Comparison of ENCODE assay signal across 21 mouse cellular contexts in genomic region chr1:130714046-130714445, GRCm38 (mm10). TPM values are rescaled to one million over a fixed set of nuclear protein-coding genes. Genes with fewer than 3 reads are reported as not detected.
DNase-seq lines count a peak whose midpoint lies in the region; ATAC-seq and TF ChIP-seq lines count a peak whose summit lies in the region.
"Had no signal": no experiment of that assay in that cellular context is flagged by ENCODE, and none has a peak within 500 bp of the region (broad histone marks: within the 10 kb centered on the region; RNA-seq: fewer than 3 reads in every experiment).

No protein-coding gene starts in this region.

- peaks cover 65% of the 10 kb centered on the region for H3K36me3 ChIP-seq in erythroblast, embryonic 14.5 days (ENCODE audit: control insufficient read depth)
- peaks cover 38% of the 10 kb centered on the region for H3K36me3 ChIP-seq in liver, embryonic 15.5 days (replicated peaks)
- no peaks in the 10 kb centered on the region for H3K36me3 ChIP-seq in liver, embryonic 11.5 days (ENCODE audit: control insufficient read depth, insufficient read depth, low read length)
- peaks cover 16% of the 10 kb centered on the region for H3K36me3 ChIP-seq in intestine, postnatal 0 days (ENCODE audit: control insufficient read depth, insufficient read depth)
- peaks cover 19% of the 10 kb centered on the region; the same call in 1 of the 2 replicates for H3K36me3 ChIP-seq in forebrain, postnatal 0 days (ENCODE audit: insufficient read depth)
- H3K36me3 ChIP-seq: hindbrain, embryonic 12.5 days; lung, embryonic 15.5 days had no signal

- 80% methylated on average over 4 of the region's 4 CpGs for WGBS in liver, embryonic 15.5 days (ENCODE audit: insufficient replicate concordance)
- WGBS in liver, embryonic 11.5 days, result 78% methylated on average over 4 of the region's 4 CpGs
- WGBS in intestine, postnatal 0 days, result 66% methylated on average over 4 of the region's 4 CpGs
- 72% methylated on average over 4 of the region's 4 CpGs for WGBS in forebrain, postnatal 0 days

- H3K9me3 ChIP-seq in erythroblast, embryonic 14.5 days (ENCODE audit: control insufficient read depth, low read length), result no peaks in the 10 kb centered on the region
- no peaks in the 10 kb centered on the region for H3K9me3 ChIP-seq in liver, embryonic 15.5 days (replicated peaks)
- no peaks in the 10 kb centered on the region for H3K9me3 ChIP-seq in liver, embryonic 11.5 days (ENCODE audit: control insufficient read depth, low read length)
- H3K9me3 ChIP-seq in intestine, postnatal 0 days (ENCODE audit: control insufficient read depth), result no peaks in the 10 kb centered on the region
- no peaks in the 10 kb centered on the region for H3K9me3 ChIP-seq in forebrain, postnatal 0 days (ENCODE audit: low read length)
- H3K9me3 ChIP-seq: forebrain, embryonic 15.5 days; hindbrain, embryonic 12.5 days; limb, embryonic 13.5 days; lung, embryonic 15.5 days; neural tube, embryonic 12.5 days had no signal

- no peak overlapping the region for H3K27ac ChIP-seq in liver, embryonic 15.5 days (replicated peaks)
- no peak overlapping the region for H3K27ac ChIP-seq in liver, embryonic 11.5 days (ENCODE audit: low read depth, low read length)
- peak overlapping the region; percentile 50 for H3K27ac ChIP-seq in intestine, postnatal 0 days (ENCODE audit: low read depth, low read length)
- no peak overlapping the region for H3K27ac ChIP-seq in forebrain, postnatal 0 days (ENCODE audit: low read depth, low read length)
- H3K27ac ChIP-seq: forebrain, embryonic 15.5 days; hindbrain, embryonic 12.5 days; limb, embryonic 13.5 days; lung, embryonic 15.5 days; neural tube, embryonic 12.5 days had no signal

- no peak for TF ChIP-seq CTCF in intestine, postnatal 0 days (IDR thresholded peaks at IDR 0.05; ENCODE audit: low read depth)
- no peak for TF ChIP-seq CTCF in forebrain, postnatal 0 days (IDR thresholded peaks at IDR 0.05; ENCODE audit: low read depth)

- ATAC-seq in erythroblast, adult 5-6 weeks (replicated peaks; ENCODE audit: low FRiP score, poor library complexity, severe bottlenecking), result no peak
- ATAC-seq in liver, embryonic 15.5 days (ENCODE audit: insufficient read depth), result no peak
- ATAC-seq in liver, embryonic 11.5 days (replicated peaks; ENCODE audit: low FRiP score), result no peak
- no peak for ATAC-seq in intestine, postnatal 0 days
- no peak for ATAC-seq in forebrain, postnatal 0 days
- ATAC-seq: forebrain, embryonic 15.5 days had no signal

- no peak for DNase-seq in liver, embryonic 11.5 days (ENCODE audit: low spot score)
- peak; percentile 15 for DNase-seq in A20 (ENCODE audit: low read depth, low spot score)
- no peak for DNase-seq in forebrain, postnatal 0 days
- DNase-seq: cerebellum, postnatal 10 days; embryo, embryonic 11 days; kidney, adult 8-10 months; kidney, postnatal 25 days; thymus, postnatal 25 days had no signal

- H3K4me3 ChIP-seq in erythroblast, embryonic 14.5 days (replicated peaks), result peak overlapping the region; percentile 99
- H3K4me3 ChIP-seq in liver, embryonic 15.5 days (replicated peaks), result no peak overlapping the region
- H3K4me3 ChIP-seq in liver, embryonic 11.5 days (ENCODE audit: low read depth, low read length), result no peak overlapping the region
- no peak overlapping the region for H3K4me3 ChIP-seq in intestine, postnatal 0 days (ENCODE audit: low read depth, low read length)
- H3K4me3 ChIP-seq in forebrain, postnatal 0 days (ENCODE audit: low read depth, low read length), result no peak overlapping the region
- H3K4me3 ChIP-seq: limb, embryonic 13.5 days; lung, embryonic 15.5 days; neural tube, embryonic 12.5 days had no signal

- H3K9ac ChIP-seq in liver, embryonic 15.5 days, result no peak overlapping the region
- no peak overlapping the region for H3K9ac ChIP-seq in liver, embryonic 11.5 days (ENCODE audit: low read depth, low read length)
- no peak overlapping the region for H3K9ac ChIP-seq in intestine, postnatal 0 days (ENCODE audit: low read depth, low read length)
- no peak overlapping the region for H3K9ac ChIP-seq in forebrain, postnatal 0 days
- H3K9ac ChIP-seq: forebrain, embryonic 15.5 days; limb, embryonic 13.5 days; lung, embryonic 15.5 days; neural tube, embryonic 12.5 days had no signal

- H3K27me3 ChIP-seq in erythroblast, embryonic 14.5 days (ENCODE audit: control insufficient read depth), result no peaks in the 10 kb centered on the region
- no peaks in the 10 kb centered on the region for H3K27me3 ChIP-seq in liver, embryonic 15.5 days
- no peaks in the 10 kb centered on the region for H3K27me3 ChIP-seq in liver, embryonic 11.5 days (replicated peaks; ENCODE audit: control insufficient read depth, insufficient read depth, low read length)
- H3K27me3 ChIP-seq in intestine, postnatal 0 days (replicated peaks; ENCODE audit: control insufficient read depth, insufficient read depth, low read length), result no peaks in the 10 kb centered on the region
- no peaks in the 10 kb centered on the region for H3K27me3 ChIP-seq in forebrain, postnatal 0 days (ENCODE audit: insufficient read depth, low read length)
- H3K27me3 ChIP-seq: forebrain, embryonic 15.5 days; hindbrain, embryonic 12.5 days; lung, embryonic 15.5 days; neural tube, embryonic 12.5 days had no signal

- 0 out of 2 replicates have a peak overlapping the region, but pooled peaks have one; percentile 92 for H3K4me2 ChIP-seq in liver, embryonic 15.5 days
- H3K4me2 ChIP-seq in liver, embryonic 11.5 days, result no peak overlapping the region
- H3K4me2 ChIP-seq in intestine, postnatal 0 days (replicated peaks; ENCODE audit: low read depth), result peak overlapping the region; percentile 90
- no peak overlapping the region for H3K4me2 ChIP-seq in forebrain, postnatal 0 days (ENCODE audit: low read depth)

- H3K4me1 ChIP-seq in erythroblast, embryonic 14.5 days (ENCODE audit: control insufficient read depth), result peaks cover 50% of the 10 kb centered on the region
- peaks cover 35% of the 10 kb centered on the region for H3K4me1 ChIP-seq in liver, embryonic 15.5 days (replicated peaks)
- H3K4me1 ChIP-seq in liver, embryonic 11.5 days (replicated peaks; ENCODE audit: control insufficient read depth, insufficient read depth, low read length), result peaks cover 11% of the 10 kb centered on the region
- H3K4me1 ChIP-seq in intestine, postnatal 0 days (replicated peaks; ENCODE audit: control insufficient read depth, insufficient read depth, low read length), result 0 out of 2 replicates have a peak, but pooled peaks cover 4% of the 10 kb centered on the region
- H3K4me1 ChIP-seq in forebrain, postnatal 0 days (ENCODE audit: insufficient read depth), result peaks cover 4% of the 10 kb centered on the region

RNA-seq across cellular contexts. Expression of gene Gm29427, which starts 1.6 kb away (rescaled TPM):
- not detected in 2 replicates for polyA plus RNA-seq in erythroblast, embryonic 14.5 days (2012)
- total RNA-seq in erythroblast, adult 5-6 weeks (2015; ENCODE audit: low replicate concordance), result not detected in 2 replicates
- total RNA-seq in erythroblast, adult 5-6 weeks (2017; ENCODE audit: low replicate concordance), result not detected in 2 replicates
- polyA plus RNA-seq in liver, embryonic 15.5 days (2015; fragmentation: Nextera tagmentation; extraction: Ambion mirVana), result not detected in 2 replicates
- polyA plus RNA-seq in liver, embryonic 11.5 days (2014; fragmentation: Nextera tagmentation; extraction: Ambion mirVana), result not detected in 2 replicates
- polyA plus RNA-seq in intestine, postnatal 0 days (2015; fragmentation: Nextera tagmentation; extraction: Ambion mirVana), result 0.20 and 0.48 TPM in 2 replicates
- total RNA-seq in forebrain, postnatal 0 days (2014; rRNA removed), result 0.43 TPM in 1 of 2 replicates, not detected in the other
- polyA plus RNA-seq in forebrain, postnatal 0 days (2015; fragmentation: Nextera tagmentation; extraction: Ambion mirVana), result not detected in 2 replicates
- total RNA-seq: gastrocnemius, adult 18-20 months; left cerebral cortex, postnatal 10 days; megakaryocyte-erythroid progenitor cell, adult 5-6 weeks had no signal
- polyA plus RNA-seq: forebrain, embryonic 15.5 days; heart, embryonic 16.5 days; limb, embryonic 13.5 days; lung, embryonic 15.5 days; neural tube, embryonic 12.5 days had no signal

RNA-seq across cellular contexts. Expression of gene Yod1, which starts 3.1 kb away (rescaled TPM):
- polyA plus RNA-seq in erythroblast, embryonic 14.5 days (2012), result 0.54 and 0.58 TPM in 2 replicates
- total RNA-seq in erythroblast, adult 5-6 weeks (2015; ENCODE audit: low replicate concordance), result 75.7 and 84.2 TPM in 2 replicates
- 86.2 and 95.5 TPM in 2 replicates for total RNA-seq in erythroblast, adult 5-6 weeks (2017; ENCODE audit: low replicate concordance)
- 42.2 and 42.3 TPM in 2 replicates for polyA plus RNA-seq in liver, embryonic 15.5 days (2015; fragmentation: Nextera tagmentation; extraction: Ambion mirVana)
- 26.5 and 26.6 TPM in 2 replicates for polyA plus RNA-seq in liver, embryonic 11.5 days (2014; fragmentation: Nextera tagmentation; extraction: Ambion mirVana)
- 8.9 and 9.5 TPM in 2 replicates for polyA plus RNA-seq in intestine, postnatal 0 days (2015; fragmentation: Nextera tagmentation; extraction: Ambion mirVana)
- total RNA-seq in forebrain, postnatal 0 days (2014; rRNA removed), result 11.6 and 16.4 TPM in 2 replicates
- polyA plus RNA-seq in forebrain, postnatal 0 days (2015; fragmentation: Nextera tagmentation; extraction: Ambion mirVana), result 16.0 and 18.9 TPM in 2 replicates

RNA-seq across cellular contexts. Expression of gene Pfkfb2, which starts 15.0 kb away (rescaled TPM):
- polyA plus RNA-seq in erythroblast, embryonic 14.5 days (2012), result 0.28 and 0.32 TPM in 2 replicates
- total RNA-seq in erythroblast, adult 5-6 weeks (2015; ENCODE audit: low replicate concordance), result 20.9 and 21.1 TPM in 2 replicates
- total RNA-seq in erythroblast, adult 5-6 weeks (2017; ENCODE audit: low replicate concordance), result 51.3 and 55.4 TPM in 2 replicates
- polyA plus RNA-seq in liver, embryonic 15.5 days (2015; fragmentation: Nextera tagmentation; extraction: Ambion mirVana), result 5.2 and 5.9 TPM in 2 replicates
- polyA plus RNA-seq in liver, embryonic 11.5 days (2014; fragmentation: Nextera tagmentation; extraction: Ambion mirVana), result 4.9 and 6.1 TPM in 2 replicates
- 6.1 and 7.0 TPM in 2 replicates for polyA plus RNA-seq in intestine, postnatal 0 days (2015; fragmentation: Nextera tagmentation; extraction: Ambion mirVana)
- 39.5 and 42.0 TPM in 2 replicates for total RNA-seq in forebrain, postnatal 0 days (2014; rRNA removed)
- 14.6 and 20.2 TPM in 2 replicates for polyA plus RNA-seq in forebrain, postnatal 0 days (2015; fragmentation: Nextera tagmentation; extraction: Ambion mirVana)

RNA-seq across cellular contexts. Expression of gene AA986860, which starts 17.7 kb away (rescaled TPM):
- 5.3 and 6.5 TPM in 2 replicates for polyA plus RNA-seq in erythroblast, embryonic 14.5 days (2012)
- 2.7 and 5.4 TPM in 2 replicates for total RNA-seq in erythroblast, adult 5-6 weeks (2015; ENCODE audit: low replicate concordance)
- total RNA-seq in erythroblast, adult 5-6 weeks (2017; ENCODE audit: low replicate concordance), result 1.4 and 2.5 TPM in 2 replicates
- polyA plus RNA-seq in liver, embryonic 15.5 days (2015; fragmentation: Nextera tagmentation; extraction: Ambion mirVana), result 7.4 and 7.8 TPM in 2 replicates
- 7.1 and 7.9 TPM in 2 replicates for polyA plus RNA-seq in liver, embryonic 11.5 days (2014; fragmentation: Nextera tagmentation; extraction: Ambion mirVana)
- 42.3 and 46.7 TPM in 2 replicates for polyA plus RNA-seq in intestine, postnatal 0 days (2015; fragmentation: Nextera tagmentation; extraction: Ambion mirVana)
- total RNA-seq in forebrain, postnatal 0 days (2014; rRNA removed), result 0.33 and 0.69 TPM in 2 replicates
- 0.29 and 0.48 TPM in 2 replicates for polyA plus RNA-seq in forebrain, postnatal 0 days (2015; fragmentation: Nextera tagmentation; extraction: Ambion mirVana)

RNA-seq across cellular contexts. Expression of gene C4bp, which starts 52.6 kb away (rescaled TPM):
- not detected in 2 replicates for polyA plus RNA-seq in erythroblast, embryonic 14.5 days (2012)
- 1.7 TPM in 1 of 2 replicates, not detected in the other for total RNA-seq in erythroblast, adult 5-6 weeks (2015; ENCODE audit: low replicate concordance)
- 0.56 TPM in 1 of 2 replicates, not detected in the other for total RNA-seq in erythroblast, adult 5-6 weeks (2017; ENCODE audit: low replicate concordance)
- polyA plus RNA-seq in liver, embryonic 15.5 days (2015; fragmentation: Nextera tagmentation; extraction: Ambion mirVana), result 2.7 and 4.8 TPM in 2 replicates
- 0.34 and 0.47 TPM in 2 replicates for polyA plus RNA-seq in liver, embryonic 11.5 days (2014; fragmentation: Nextera tagmentation; extraction: Ambion mirVana)
- 0.82 and 0.98 TPM in 2 replicates for polyA plus RNA-seq in intestine, postnatal 0 days (2015; fragmentation: Nextera tagmentation; extraction: Ambion mirVana)
- total RNA-seq in forebrain, postnatal 0 days (2014; rRNA removed), result not detected in 2 replicates
- polyA plus RNA-seq in forebrain, postnatal 0 days (2015; fragmentation: Nextera tagmentation; extraction: Ambion mirVana), result not detected in 2 replicates
- total RNA-seq: left cerebral cortex, postnatal 10 days; megakaryocyte-erythroid progenitor cell, adult 5-6 weeks had no signal
- polyA plus RNA-seq: forebrain, embryonic 15.5 days; heart, embryonic 16.5 days; hindbrain, embryonic 12.5 days; limb, embryonic 13.5 days; lung, embryonic 15.5 days; neural tube, embryonic 12.5 days had no signal

Comparison
In these comparisons a context has a peak if more than half of its experiments do, and no peak if none do; other contexts are left out.
1. H3K4me2 ChIP-seq: peak in liver, embryonic 15.5 days (single experiment) and intestine, postnatal 0 days (single experiment); none in liver, embryonic 11.5 days (single experiment) and forebrain, postnatal 0 days (single experiment).